Mouse (Mus musculus) right cerebral cortex, postnatal 4 days (tissue): ENCODE data around the gene Pgap2.

Source experiments
- DNase-seq: peaks from one replicate; pipeline ENCODE4 v3.0.0-alpha.2; 2022

Gene Pgap2

GRCm38 (mm10) chr7:102209756-102210721 is at the start of gene Pgap2, which contains the start of gene Nup98:
Gene Pgap2 (plus strand): TSS chr7:102210208.
Gene Nup98 (minus strand): TSS chr7:102210176.
- peak; percentile 99 for DNase-seq

GRCm38 (mm10) chr7:102170300-102170699 is 39.7 kb upstream of the Pgap2 start:
- DNase-seq, result no peak

- DNase-seq, result no peak
Observed at GRCm38 (mm10) chr7:102183849-102184248, 26.2 kb upstream of the Pgap2 start.

GRCm38 (mm10) chr7:102192356-102192755 is 17.7 kb upstream of the Pgap2 start:
- no peak for DNase-seq

GRCm38 (mm10) chr7:102200576-102200975 is 9.4 kb upstream of the Pgap2 start:
- DNase-seq, result no peak

- no peak for DNase-seq
Observed at GRCm38 (mm10) chr7:102200996-102201785, 8.8 kb upstream of the Pgap2 start.

- DNase-seq, result no peak
Observed at GRCm38 (mm10) chr7:102204296-102204857, 5.6 kb upstream of the Pgap2 start.

- no peak for DNase-seq
Observed at GRCm38 (mm10) chr7:102205646-102206045, 4.4 kb upstream of the Pgap2 start.

- DNase-seq, result no peak
Observed at GRCm38 (mm10) chr7:102208806-102209363, 1.1 kb upstream of the Pgap2 start.

GRCm38 (mm10) chr7:102211071-102211470 is 1.1 kb downstream of the Pgap2 start:
- DNase-seq, result no peak

GRCm38 (mm10) chr7:102221899-102222298 is 11.9 kb downstream of the Pgap2 start:
- DNase-seq, result no peak

- peak; percentile 23 for DNase-seq
Observed at GRCm38 (mm10) chr7:102222336-102222735, 12.3 kb downstream of the Pgap2 start.

- peak; percentile 61 for DNase-seq
Observed at GRCm38 (mm10) chr7:102222830-102223556, 13.0 kb downstream of the Pgap2 start.

GRCm38 (mm10) chr7:102223883-102224738 is 14.1 kb downstream of the Pgap2 start:
- DNase-seq, result no peak

- DNase-seq, result no peak
Observed at GRCm38 (mm10) chr7:102226051-102226450, 16.0 kb downstream of the Pgap2 start.

GRCm38 (mm10) chr7:102228049-102228670 is 18.2 kb downstream of the Pgap2 start:
- DNase-seq, result no peak

- DNase-seq, result no peak
Observed at GRCm38 (mm10) chr7:102229814-102230213, 19.8 kb downstream of the Pgap2 start.

GRCm38 (mm10) chr7:102233059-102233458 is 23.1 kb downstream of the Pgap2 start:
- DNase-seq, result no peak

GRCm38 (mm10) chr7:102238686-102239286 is 28.8 kb downstream of the Pgap2 start:
- DNase-seq, result no peak

- DNase-seq, result no peak
Observed at GRCm38 (mm10) chr7:102239591-102239990, 29.6 kb downstream of the Pgap2 start.
